Mouse (Mus musculus) T-cell, adult 2 months (primary cell): Measurements from ENCODE around the gene Cfap100.
A peak's percentile ranks its signal among the peaks of the same experiment; 100 is the strongest.

Experiments
- DNase-seq: peaks from one replicate; pipeline ENCODE4 v3.0.0; 2022; ENCODE audit warnings: low spot score

Gene Cfap100

GRCm38 (mm10) chr6:90374647-90375046 is 54.0 kb downstream of the Cfap100 start:
- no peak for DNase-seq

- DNase-seq, result peak; percentile 34
Observed at GRCm38 (mm10) chr6:90369725-90370553, 58.7 kb downstream of the Cfap100 start.

GRCm38 (mm10) chr6:90368976-90369724 is 59.4 kb downstream of the Cfap100 start, which contains the start of gene Zxdc:
Zxdc (plus strand) TSS chr6:90369492.
- peak; percentile 96 for DNase-seq

GRCm38 (mm10) chr6:90363301-90363700 is 65.3 kb downstream of the Cfap100 start:
- DNase-seq, result no peak

GRCm38 (mm10) chr6:90360922-90361614 is 67.5 kb downstream of the Cfap100 start:
- no peak for DNase-seq

GRCm38 (mm10) chr6:90360024-90360781 is 68.4 kb downstream of the Cfap100 start:
- no peak for DNase-seq

GRCm38 (mm10) chr6:90359445-90359844 is 69.2 kb downstream of the Cfap100 start:
- DNase-seq, result no peak

GRCm38 (mm10) chr6:90358142-90358541 is 70.5 kb downstream of the Cfap100 start:
- DNase-seq, result no peak
